Mouse (Mus musculus) hindbrain, postnatal 0 days (tissue): ENCODE results near the gene Abcc9. TPM values are rescaled to one million over a fixed set of nuclear protein-coding genes. Genes with fewer than 3 reads are reported as not detected.
"Not testable (repeated sequence)": the region's sequence is repeated elsewhere in the genome, so short reads cannot be mapped to it uniquely, and the experiment has no call there.

Experiments
- ATAC-seq: fragments of 200-750 bp; cut with Nextera tagmentation; 2 replicates; pipeline ENCODE4 v1.8.0; 2017; ENCODE audit warnings: mild to moderate bottlenecking, moderate TSS enrichment, moderate library complexity
- DNase-seq: peaks from one replicate; pipeline ENCODE4 v3.0.0-alpha.2; 2015; ENCODE audit warnings: low spot score
- H3K27ac ChIP-seq: fragments of 300-500 bp; sonication (generic); 2 replicates; pipeline ENCODE4 v1.5.1; 2014; ENCODE audit warnings: mild to moderate bottlenecking
- H3K27me3 ChIP-seq: fragments of 300-500 bp; sonication (generic); 2 replicates; pipeline ENCODE4 v1.6.1; 2014; ENCODE audit warnings: low read length, mixed read lengths; ENCODE audit not compliant: insufficient read depth
- H3K36me3 ChIP-seq: fragments of 300-500 bp; sonication (generic); 2 replicates; pipeline ENCODE4 v1.6.1; 2014; ENCODE audit warnings: low read length, mixed read lengths; ENCODE audit not compliant: insufficient read depth
- H3K4me1 ChIP-seq: fragments of 300-500 bp; sonication (generic); 2 replicates; pipeline ENCODE4 v1.6.1; 2014; ENCODE audit warnings: antibody characterized with exemption, low read length, mixed read lengths; ENCODE audit not compliant: insufficient read depth
- H3K4me2 ChIP-seq: fragments of 300-500 bp; sonication (generic); 2 replicates; pipeline ENCODE4 v1.6.1; 2014; ENCODE audit warnings: low read depth, mild to moderate bottlenecking, low read length, moderate library complexity, mixed read lengths
- H3K4me3 ChIP-seq: fragments of 300-500 bp; sonication (generic); 2 replicates; pipeline ENCODE4 v1.5.1; 2014; ENCODE audit warnings: low read length
- H3K9ac ChIP-seq: fragments of 300-500 bp; sonication (generic); replicated peaks from 2 replicates; pipeline ENCODE4 v1.6.1; 2014; ENCODE audit warnings: mild to moderate bottlenecking, low read length, moderate library complexity, mixed read lengths
- H3K9me3 ChIP-seq: fragments of 300-500 bp; sonication (generic); 2 replicates; pipeline ENCODE4 v1.6.1; 2016; ENCODE audit warnings: low read length, mixed read lengths
- CTCF ChIP-seq: IDR thresholded peaks from 2 replicates; pipeline ENCODE4 v1.5.1; 2016; ENCODE audit warnings: antibody characterized with exemption, control low read depth, low read depth
- WGBS: fragments of 180-500 bp; shearing (Covaris S2); extraction: QIAGEN DNeasy Blood & Tissue Kit; methylation state at CpG from one replicate; pipeline ENCODE4 v1.1.7; 2014; 5-methylcytosine and 5-hydroxymethylcytosine counted together
- polyA plus RNA-seq: library from polyadenylated mRNA; unstranded; fragments of >200 nt; fragmentation: Nextera tagmentation; extraction: Ambion mirVana; gene quantifications from 2 replicates; pipeline ENCODE4 v1.2.1, GENCODE M21; 2015
- total RNA-seq: library from RNA; depleted of rRNA; stranded (reverse); fragments of >200 nt; gene quantifications from 2 replicates; pipeline ENCODE4 v1.2.3, GENCODE M21; 2014

The Abcc9 gene
- total and polyA plus RNA-seq, 2 experiments from 2014 or later, result 2.0 to 8.9 TPM

DNA sequence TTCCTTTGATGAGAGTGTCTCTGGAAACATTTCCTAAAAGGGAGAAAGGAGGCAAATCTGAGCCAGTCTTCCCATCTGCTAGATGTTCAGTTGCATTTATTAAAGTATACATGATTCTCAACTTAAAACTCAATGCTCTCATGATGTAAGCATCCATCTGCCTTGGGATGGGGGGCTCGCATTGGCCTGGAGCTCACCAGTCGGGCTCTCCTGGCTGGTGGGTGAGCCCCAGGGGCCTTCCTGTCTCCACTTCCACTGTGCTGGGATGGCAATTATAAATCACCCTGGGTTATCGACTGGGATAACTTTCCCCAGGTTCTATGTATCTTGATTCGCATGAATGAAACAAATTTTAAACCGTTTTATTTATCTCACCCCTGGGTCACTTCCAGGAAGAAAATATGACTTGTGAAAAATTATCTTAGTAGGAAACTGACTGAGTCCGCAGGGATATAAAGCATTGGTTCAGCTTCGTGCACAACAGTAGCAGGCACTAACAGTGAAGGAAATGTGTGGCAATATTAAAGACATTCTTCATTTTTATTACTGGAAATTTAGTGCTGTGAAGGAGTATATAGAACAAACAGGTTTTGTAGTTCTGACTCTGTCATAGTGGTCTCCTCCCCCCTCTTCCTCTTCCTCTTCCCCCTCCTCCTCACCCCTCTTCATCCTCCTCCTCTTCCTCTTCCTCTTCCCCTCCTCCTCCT is 19.0 kb downstream of the Abcc9 start:
- H3K4me2 ChIP-seq, result no peak overlapping the region

DNA sequence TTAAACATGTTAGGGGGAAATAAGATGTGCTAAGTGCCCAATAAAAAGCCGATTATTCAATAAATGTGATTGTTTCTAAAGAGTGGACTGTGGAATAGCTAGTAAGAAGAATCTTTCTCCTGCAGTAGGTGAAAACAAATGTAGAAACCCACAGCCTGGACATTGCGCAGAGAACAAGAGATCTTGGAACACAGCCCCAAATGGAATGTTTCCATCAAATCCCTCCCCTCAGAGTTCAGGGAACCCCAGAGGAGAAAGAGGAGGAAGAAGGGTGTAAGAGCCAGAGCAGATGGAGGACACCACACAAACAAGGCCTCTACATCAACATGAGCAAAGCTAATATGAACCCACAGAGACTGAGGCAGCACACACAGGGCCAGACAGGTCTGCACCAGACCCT is 32.1 kb downstream of the Abcc9 start:
- WGBS, result 85% methylated on average over 2 of the region's 2 CpGs
- no peaks in the 10 kb centered on the region for H3K27me3 ChIP-seq
- H3K9me3 ChIP-seq, result no peaks in the 10 kb centered on the region

More for the DNA sequence above, 19.0 kb downstream of the Abcc9 start:
- H3K4me3 ChIP-seq, result no peak overlapping the region
- H3K9me3 ChIP-seq, result no peaks in the 10 kb centered on the region
- 81% methylated on average over 7 of the region's 7 CpGs for WGBS
- no peak for TF ChIP-seq CTCF
- H3K4me1 ChIP-seq, result no peaks in the 10 kb centered on the region
- H3K27ac ChIP-seq, result no peak overlapping the region
- DNase-seq (no peak), ATAC-seq (no peak)
- H3K36me3 ChIP-seq, result no peaks in the 10 kb centered on the region
- H3K9ac ChIP-seq, result no peak overlapping the region
- H3K27me3 ChIP-seq, result no peaks in the 10 kb centered on the region

DNA sequence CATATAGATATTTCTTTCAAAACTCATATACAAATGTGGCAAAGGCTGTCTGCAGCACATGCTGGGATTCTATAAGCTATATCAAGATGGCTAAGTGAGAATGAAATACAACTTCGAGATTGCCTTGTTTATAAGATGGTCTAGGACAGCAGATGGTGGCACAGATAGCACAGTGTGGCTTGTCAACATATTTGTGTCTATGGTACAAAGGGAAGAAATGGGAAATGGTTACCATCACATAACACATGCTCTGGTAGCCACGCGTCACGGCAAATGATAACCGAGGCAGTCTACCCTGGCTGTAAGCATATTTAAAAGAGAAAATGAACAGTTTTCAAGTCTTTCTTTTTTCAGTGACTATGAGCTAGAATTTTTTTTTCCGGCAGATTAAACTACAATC is 32.8 kb downstream of the Abcc9 start:
- DNase-seq (no peak), ATAC-seq (no peak)
- 95% methylated on average over 6 of the region's 6 CpGs for WGBS
- no peak overlapping the region for H3K4me3 ChIP-seq
- no peaks in the 10 kb centered on the region for H3K36me3 ChIP-seq
- H3K27me3 ChIP-seq, result no peaks in the 10 kb centered on the region
- H3K9me3 ChIP-seq, result no peaks in the 10 kb centered on the region
- TF ChIP-seq CTCF, result no peak
- H3K4me1 ChIP-seq, result no peaks in the 10 kb centered on the region
- no peak overlapping the region for H3K4me2 ChIP-seq
- no peak overlapping the region for H3K9ac ChIP-seq
- H3K27ac ChIP-seq, result no peak overlapping the region

More for the DNA sequence above, 32.1 kb downstream of the Abcc9 start:
- TF ChIP-seq CTCF, result no peak
- no peak overlapping the region for H3K27ac ChIP-seq
- no peaks in the 10 kb centered on the region for H3K4me1 ChIP-seq
- H3K9ac ChIP-seq, result no peak overlapping the region
- no peak for DNase-seq
- no peak overlapping the region for H3K4me3 ChIP-seq
- H3K36me3 ChIP-seq, result no peaks in the 10 kb centered on the region
- no peak overlapping the region for H3K4me2 ChIP-seq
- ATAC-seq, result no peak

DNA sequence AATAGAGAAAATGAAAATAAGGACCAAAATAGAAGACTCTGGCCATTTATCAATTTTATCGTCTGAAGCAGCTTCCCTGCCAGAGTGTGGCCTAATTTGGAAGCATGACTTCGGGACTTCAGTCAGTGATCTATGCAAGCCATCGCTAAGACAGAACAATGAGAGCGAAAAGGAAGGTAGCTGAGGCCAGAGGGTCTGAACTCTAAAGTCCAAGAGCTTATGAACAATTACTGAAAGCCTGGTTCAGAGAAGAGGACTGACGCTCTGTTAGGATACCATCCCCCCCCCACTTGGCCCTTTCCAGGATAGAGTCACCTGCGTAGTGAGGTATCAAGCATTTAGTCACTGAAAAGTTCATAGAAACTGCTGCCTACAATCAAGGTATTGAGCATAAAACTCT is 33.3 kb downstream of the Abcc9 start:
- Histone ChIP-seq H3K27ac (no peak overlapping the region), H3K9ac (no peak overlapping the region), H3K4me1 (no peaks in the 10 kb centered on the region), H3K27me3 (no peaks in the 10 kb centered on the region), H3K36me3 (no peaks in the 10 kb centered on the region), H3K9me3 (no peaks in the 10 kb centered on the region), H3K4me2 (no peak overlapping the region), H3K4me3 (no peak overlapping the region)
- 84% methylated on average over 6 of the region's 6 CpGs for WGBS
- DNase-seq (no peak), ATAC-seq (no peak)
- no peak for TF ChIP-seq CTCF

DNA sequence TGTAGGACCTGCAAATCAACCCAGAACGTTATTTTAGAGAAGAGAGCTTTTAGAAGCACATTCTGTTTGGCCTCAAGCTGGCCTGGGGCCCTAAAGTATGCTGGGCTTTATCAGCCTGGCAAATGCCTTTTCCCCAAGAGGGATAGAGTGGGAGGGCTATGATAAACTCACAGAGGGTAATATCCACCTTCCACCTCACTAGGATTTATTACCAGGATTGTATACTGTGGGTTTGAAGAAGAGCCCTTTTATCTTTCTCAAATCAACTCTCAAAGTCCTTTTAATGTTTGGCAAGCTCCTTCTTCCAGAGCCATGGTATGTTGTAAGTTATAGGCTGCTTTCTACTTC is 33.7 kb downstream of the Abcc9 start:
- ATAC-seq (no peak), DNase-seq (no peak)
- Histone ChIP-seq H3K36me3 (no peaks in the 10 kb centered on the region), H3K4me3 (no peak overlapping the region), H3K9ac (no peak overlapping the region), H3K4me2 (no peak overlapping the region), H3K4me1 (no peaks in the 10 kb centered on the region), H3K27ac (no peak overlapping the region), H3K27me3 (no peaks in the 10 kb centered on the region), H3K9me3 (no peaks in the 10 kb centered on the region)
- WGBS, result 68% methylated on average over 1 of the region's 1 CpGs
- no peak for TF ChIP-seq CTCF

DNA sequence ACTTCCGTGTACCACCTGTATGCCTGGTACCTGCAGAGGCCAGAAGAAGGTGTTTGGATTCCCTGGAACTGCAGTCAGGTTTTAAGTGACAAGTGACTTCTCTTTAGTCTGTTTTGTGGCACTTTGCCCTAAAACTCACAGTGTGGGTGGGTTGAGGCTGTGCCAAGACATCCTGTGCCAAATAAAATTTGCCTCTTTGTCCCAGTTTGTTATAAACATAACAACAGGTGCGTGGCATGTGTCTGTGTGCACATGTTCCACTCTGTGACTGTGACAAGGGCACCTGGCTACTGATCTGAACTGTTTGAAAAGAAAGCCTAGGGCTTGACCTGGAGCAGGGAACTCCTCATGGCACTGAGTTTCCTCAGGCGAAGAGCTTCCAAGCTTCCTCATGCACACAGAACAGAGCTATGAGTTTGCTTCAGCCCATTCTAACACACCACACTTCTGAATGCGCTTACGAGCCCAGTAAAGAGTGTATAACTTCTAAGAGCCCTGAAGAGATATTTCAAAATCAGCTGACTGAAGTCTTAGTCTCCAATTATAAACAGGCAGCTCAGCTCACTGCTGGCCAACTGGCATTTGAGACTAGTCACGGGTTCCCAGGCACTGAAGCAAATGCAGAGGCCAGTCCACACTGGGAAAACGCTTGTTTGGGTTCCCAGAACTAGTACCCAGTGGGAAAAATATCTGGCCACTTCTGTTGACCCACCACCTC is 34.3 kb downstream of the Abcc9 start:
- Histone ChIP-seq H3K27me3 (no peaks in the 10 kb centered on the region), H3K27ac (no peak overlapping the region), H3K9ac (no peak overlapping the region), H3K36me3 (no peaks in the 10 kb centered on the region), H3K4me3 (no peak overlapping the region), H3K9me3 (no peaks in the 10 kb centered on the region), H3K4me1 (no peaks in the 10 kb centered on the region), H3K4me2 (no peak overlapping the region)
- no peak for TF ChIP-seq CTCF
- 78% methylated on average over 7 of the region's 7 CpGs for WGBS
- ATAC-seq, result no peak
- DNase-seq, result no peak

DNA sequence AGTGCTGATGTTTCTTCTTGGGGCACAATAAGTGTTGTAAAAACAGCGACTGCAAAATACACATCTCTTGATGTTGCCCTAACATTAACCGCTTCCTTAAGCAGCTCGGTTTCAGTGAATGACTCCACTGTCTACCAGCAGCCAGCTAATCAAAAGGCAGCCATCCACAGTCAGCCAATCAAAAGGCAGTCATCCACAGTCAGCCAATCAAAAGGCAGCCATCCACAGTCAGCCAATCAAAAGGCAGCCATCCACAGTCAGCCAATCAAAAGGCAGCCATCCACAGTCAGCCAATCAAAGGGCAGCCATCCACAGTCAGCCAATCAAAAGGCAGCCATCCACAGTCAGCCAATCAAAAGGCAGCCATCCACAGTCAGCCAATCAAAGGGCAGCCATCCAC is 40.1 kb downstream of the Abcc9 start:
- DNase-seq, H3K4me2 ChIP-seq, H3K9me3 ChIP-seq, H3K4me1 ChIP-seq, H3K36me3 ChIP-seq, H3K9ac ChIP-seq, H3K4me3 ChIP-seq, H3K27ac ChIP-seq, H3K27me3 ChIP-seq, ATAC-seq: not testable (repeated sequence)
- 90% methylated on average over 3 of the region's 3 CpGs for WGBS
